Mouse (Mus musculus) heart, postnatal 10 days (tissue): ENCODE measurements around the gene Adamtsl3. TPM values are rescaled to one million over a fixed set of nuclear protein-coding genes. Genes with fewer than 3 reads are reported as not detected.
"Not testable (repeated sequence)": the region's sequence is repeated elsewhere in the genome, so short reads cannot be mapped to it uniquely, and the experiment has no call there.

Experiments used
- DNase-seq, 2 experiments: peaks; one replicate each; pipeline ENCODE4 v3.0.0; 2021
- intact Hi-C: fragments of 180-260 bp; cut with DNase I; formaldehyde crosslinking; loops from one replicate; pipeline ENCODE4 v1.15.1; 2025
- total RNA-seq, 2 experiments: library from RNA; stranded (reverse); gene quantifications; 2 replicates each; pipeline ENCODE4 v1.2.3; 2021

The Adamtsl3 gene
- total RNA-seq, 2 experiments from 2014 or later: 11.9 to 12.4 TPM

GRCm38 (mm10) chr7:82410966-82411365, 75.5 kb downstream of the Adamtsl3 start:
- intact Hi-C loops: no loop called here

GRCm38 (mm10) chr7:82416653-82417052, 81.2 kb downstream of the Adamtsl3 start:
- DNase-seq: no peak
- intact Hi-C loops: no loop called here

More at GRCm38 (mm10) chr7:82410966-82411365, 75.5 kb downstream of the Adamtsl3 start:
- DNase-seq: no peak

GRCm38 (mm10) chr7:82417053-82417452, 81.6 kb downstream of the Adamtsl3 start:
- intact Hi-C loops: no loop called here

GRCm38 (mm10) chr7:82420329-82421052, 85.0 kb downstream of the Adamtsl3 start:
- DNase-seq, intact Hi-C loops: not testable (repeated sequence)

More at GRCm38 (mm10) chr7:82417053-82417452, 81.6 kb downstream of the Adamtsl3 start:
- no peak for DNase-seq

GRCm38 (mm10) chr7:82422561-82422960, 87.1 kb downstream of the Adamtsl3 start:
- intact Hi-C loops: no loop called here
- peak; percentile 77 to 79 for DNase-seq

- intact Hi-C loops: no loop called here
Observed at GRCm38 (mm10) chr7:82423602-82424001, 88.1 kb downstream of the Adamtsl3 start.

GRCm38 (mm10) chr7:82424281-82424680, 88.8 kb downstream of the Adamtsl3 start:
- intact Hi-C loops: no loop called here
- DNase-seq: no peak

More at GRCm38 (mm10) chr7:82423602-82424001, 88.1 kb downstream of the Adamtsl3 start:
- DNase-seq: no peak

GRCm38 (mm10) chr7:82425374-82425773, 89.9 kb downstream of the Adamtsl3 start:
- peak; percentile 27 for DNase-seq
- intact Hi-C loops: loop anchor here (5.0 kb wide), 1 partner anchor 88 kb away; the partner anchor contains the start of gene Adamtsl3

- DNase-seq: no peak
- intact Hi-C loops: loop anchor here (5.0 kb wide), 1 partner anchor 92 kb away; the partner anchor contains the start of gene Adamtsl3
Observed at GRCm38 (mm10) chr7:82429447-82429846, 94.0 kb downstream of the Adamtsl3 start.

GRCm38 (mm10) chr7:82431572-82431971, 96.1 kb downstream of the Adamtsl3 start:
- no peak for DNase-seq
- intact Hi-C loops: loop anchor here (5.0 kb wide), 1 partner anchor 49 kb away; no protein-coding TSS in a partner anchor

- no peak for DNase-seq
- intact Hi-C loops: loop anchor here (5.0 kb wide), 1 partner anchor 51 kb away; no protein-coding TSS in a partner anchor
Observed at GRCm38 (mm10) chr7:82433226-82433625, 97.7 kb downstream of the Adamtsl3 start.

- intact Hi-C loops: no loop called here
- peak; percentile 32 to 33 for DNase-seq
Observed at GRCm38 (mm10) chr7:82458376-82458775, 122.9 kb downstream of the Adamtsl3 start.

- intact Hi-C loops: no loop called here
- peak; percentile 13 to 14 for DNase-seq
Observed at GRCm38 (mm10) chr7:82462921-82463523, 127.5 kb downstream of the Adamtsl3 start.

GRCm38 (mm10) chr7:82464364-82464763, 128.9 kb downstream of the Adamtsl3 start:
- DNase-seq: no peak
- intact Hi-C loops: no loop called here

GRCm38 (mm10) chr7:82465437-82465836, 129.9 kb downstream of the Adamtsl3 start:
- DNase-seq: no peak
- intact Hi-C loops: no loop called here

- no peak for DNase-seq
- intact Hi-C loops: no loop called here
Observed at GRCm38 (mm10) chr7:82476441-82477221, 141.1 kb downstream of the Adamtsl3 start.

GRCm38 (mm10) chr7:82478461-82478860, 143.0 kb downstream of the Adamtsl3 start:
- DNase-seq: no peak
- intact Hi-C loops: no loop called here

GRCm38 (mm10) chr7:82478861-82479755, 143.6 kb downstream of the Adamtsl3 start:
- peak; percentile 59 to 68 for DNase-seq
- intact Hi-C loops: no loop called here

GRCm38 (mm10) chr7:82483426-82483825, 147.9 kb downstream of the Adamtsl3 start:
- intact Hi-C loops: no loop called here
- DNase-seq: peak; percentile 37 to 43

GRCm38 (mm10) chr7:82484834-82485233, 149.3 kb downstream of the Adamtsl3 start:
- DNase-seq: peak in 1 of 2 experiments; percentile 32
- intact Hi-C loops: no loop called here
